Mouse (Mus musculus): ENCODE measurements around the gene Mlh1.

DNA sequence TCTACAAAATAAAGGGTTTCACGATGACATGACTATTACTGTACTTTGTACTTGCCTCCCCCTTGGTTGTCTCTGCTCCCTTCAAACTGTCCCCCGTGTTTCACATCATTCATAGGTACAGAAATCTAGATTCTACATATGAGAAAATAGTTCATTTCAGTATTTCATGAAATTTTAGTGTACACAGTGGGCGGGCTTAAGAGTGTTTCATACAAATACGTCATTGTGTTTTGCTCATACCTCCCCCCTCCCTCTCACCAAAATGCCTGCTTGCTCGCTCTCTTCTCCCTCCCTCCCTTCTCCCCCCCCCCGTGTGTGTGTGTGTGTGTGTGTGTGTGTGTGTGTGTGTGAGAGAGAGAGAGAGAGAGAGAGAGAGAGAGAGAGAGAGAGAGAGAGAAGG lies 41.7 kb upstream of the Mlh1 start:
- TF ChIP-seq CTCF (IDR thresholded peaks at IDR 0.05), result no peak
- no peak for TF ChIP-seq EP300 (IDR thresholded peaks at IDR 0.05)
